ENCODE assay signal across 1 mouse cellular context in the genomic region with DNA sequence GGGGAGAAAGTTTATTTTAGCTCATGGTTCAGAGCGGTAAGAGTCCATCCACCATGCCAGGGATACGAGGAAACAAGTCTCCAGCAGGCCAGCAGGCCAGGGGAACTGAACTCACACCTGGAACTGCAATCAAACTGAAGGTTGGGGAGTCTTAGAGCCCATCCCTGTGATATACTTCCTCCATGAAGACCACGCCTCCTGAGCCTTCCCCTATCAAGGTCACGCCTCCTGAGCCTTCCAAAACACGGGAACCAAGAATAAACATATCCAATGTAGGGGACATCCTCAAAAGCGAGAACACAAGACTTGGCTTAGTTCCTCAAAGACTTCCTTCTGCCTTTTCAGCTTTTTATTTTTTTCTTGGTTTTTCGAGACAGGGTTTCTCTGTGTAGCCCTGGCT.
TF ChIP-seq lines count a peak whose summit lies in the region.

No protein-coding gene starts in this region.

TF ChIP-seq in ES-E14, 5 proteins besides CTCF, POLR2A, EP300 and RAD21:
- TF ChIP-seq CHD2 (IDR thresholded peaks at IDR 0.05; ENCODE audit: low read depth, low read length): no peak
- no peak for TF ChIP-seq HCFC1 (IDR thresholded peaks at IDR 0.05; ENCODE audit: borderline replicate concordance, insufficient read depth, low read length)
- no peak for TF ChIP-seq ZNF384 (IDR thresholded peaks at IDR 0.05; ENCODE audit: low read depth, low read length)
- TF ChIP-seq MAFK (IDR thresholded peaks at IDR 0.05; ENCODE audit: insufficient read depth, low read depth, low read length): no peak
- no peak for TF ChIP-seq ZC3H11A (IDR thresholded peaks at IDR 0.05; ENCODE audit: borderline replicate concordance, low read depth, low read length)
